Mouse (Mus musculus) midbrain, embryonic 15.5 days (tissue): ENCODE results near the gene Wdfy4. TPM values are rescaled to one million over a fixed set of nuclear protein-coding genes. Genes with fewer than 3 reads are reported as not detected.
A peak's percentile ranks its signal among the peaks of the same experiment; 100 is the strongest.

Experiments used
- ATAC-seq: fragments of 200-750 bp; cut with Nextera tagmentation; replicated peaks from 2 replicates; pipeline ENCODE4 v1.8.0; 2017; ENCODE audit warnings: moderate TSS enrichment
- H3K27ac ChIP-seq: fragments of 300-500 bp; sonication (generic); 2 replicates; pipeline ENCODE4 v1.5.1; 2015; ENCODE audit warnings: mild to moderate bottlenecking, inconsistent platforms
- H3K27me3 ChIP-seq: fragments of 300-500 bp; sonication (generic); replicated peaks from 2 replicates; pipeline ENCODE4 v1.6.1; 2015; ENCODE audit warnings: inconsistent platforms
- H3K36me3 ChIP-seq: fragments of 300-500 bp; sonication (generic); replicated peaks from 2 replicates; pipeline ENCODE4 v1.6.1; 2015; ENCODE audit warnings: inconsistent platforms
- H3K4me1 ChIP-seq: fragments of 300-500 bp; sonication (generic); 2 replicates; pipeline ENCODE4 v1.6.1; 2015; ENCODE audit warnings: inconsistent platforms
- H3K4me2 ChIP-seq: fragments of 300-500 bp; sonication (generic); 2 replicates; pipeline ENCODE4 v1.6.1; 2015; ENCODE audit warnings: inconsistent platforms, mild to moderate bottlenecking, moderate library complexity
- H3K4me3 ChIP-seq: fragments of 300-500 bp; sonication (generic); 2 replicates; pipeline ENCODE4 v1.5.1; 2015; ENCODE audit warnings: mild to moderate bottlenecking, inconsistent platforms
- H3K9ac ChIP-seq: fragments of 300-500 bp; sonication (generic); 2 replicates; pipeline ENCODE4 v1.6.1; 2015; ENCODE audit warnings: mild to moderate bottlenecking, inconsistent platforms
- H3K9me3 ChIP-seq: fragments of 300-500 bp; sonication (generic); 2 replicates; pipeline ENCODE4 v1.6.1; 2016; ENCODE audit warnings: inconsistent platforms
- WGBS: fragments of 180-500 bp; shearing (Covaris S2); methylation state at CpG from one replicate; pipeline ENCODE4 v1.1.7; 2015; ENCODE audit warnings: mixed read lengths; 5-methylcytosine and 5-hydroxymethylcytosine counted together
- polyA plus RNA-seq: library from polyadenylated mRNA; unstranded; fragments of >200 nt; fragmentation: Nextera tagmentation; extraction: Ambion mirVana; gene quantifications from 2 replicates; pipeline ENCODE4 v1.2.1, GENCODE M21; 2015

Wdfy4 gene
- polyA plus RNA-seq, 1 experiment from 2014 or later = 0.30 TPM

DNA sequence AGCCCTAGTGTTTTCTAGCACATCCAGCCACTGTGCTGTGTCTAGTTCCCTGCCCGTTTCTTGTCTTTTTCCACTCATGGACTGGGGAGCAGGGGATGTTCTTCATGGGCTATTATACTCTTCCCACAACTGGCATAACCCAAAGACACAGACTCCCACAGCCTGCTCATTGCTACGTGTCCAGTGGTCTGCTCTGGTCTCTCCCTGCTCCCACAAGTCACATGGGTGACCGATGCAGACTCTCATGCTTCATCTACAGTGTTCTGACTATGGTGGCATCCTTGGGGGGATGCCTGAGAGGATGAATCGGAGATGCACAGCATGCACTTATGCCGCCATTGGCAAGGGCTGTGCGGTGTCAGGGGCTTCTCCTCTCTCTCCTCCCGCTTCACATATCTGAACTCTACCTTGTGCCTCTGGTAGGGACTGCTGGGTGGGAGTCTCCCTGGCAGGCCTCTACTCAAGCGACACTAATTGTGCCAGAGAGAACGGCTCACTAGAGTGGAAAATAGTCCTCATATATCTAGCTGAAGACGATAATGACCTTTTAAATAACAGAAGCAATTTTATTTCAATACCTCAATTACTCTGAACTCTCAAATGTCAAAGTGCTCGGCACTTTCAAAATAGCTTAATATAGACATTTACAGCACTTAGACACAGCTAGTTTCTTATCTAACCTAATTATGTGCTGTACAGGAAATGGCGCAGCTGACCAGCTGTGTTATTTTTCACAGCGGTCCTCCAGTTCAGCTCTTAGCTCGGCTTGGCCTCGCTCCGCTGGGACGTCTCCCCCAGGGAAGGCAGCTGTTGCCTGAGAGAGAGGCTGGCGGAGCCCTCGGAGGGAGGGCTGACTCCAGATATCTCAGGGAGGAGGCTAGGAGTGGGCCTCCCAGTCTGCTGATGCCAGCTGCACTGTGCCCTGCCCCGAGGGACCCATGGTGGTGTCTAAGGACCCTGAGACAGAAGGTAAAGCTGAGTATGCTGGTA is 234.7 kb downstream of the Wdfy4 start:
- Histone ChIP-seq H3K27me3 (no peaks in the 10 kb centered on the region), H3K36me3 (no peaks in the 10 kb centered on the region), H3K4me3 (no peak overlapping the region), H3K9me3 (no peaks in the 10 kb centered on the region), H3K9ac (no peak overlapping the region), H3K27ac (peak overlapping the region; percentile 21; the same call in 1 of the 2 replicates), H3K4me2 (no peak overlapping the region), H3K4me1 (peaks cover 7% of the 10 kb centered on the region)
- ATAC-seq = peak; percentile 60
- WGBS = 55% methylated on average over 20 of the region's 20 CpGs

GRCm38 (mm10) chr14:32947512-32947911 is 237.8 kb downstream of the Wdfy4 start:
- Histone ChIP-seq H3K4me1 (peaks cover 7% of the 10 kb centered on the region), H3K36me3 (no peaks in the 10 kb centered on the region), H3K9ac (no peak overlapping the region), H3K9me3 (no peaks in the 10 kb centered on the region), H3K27me3 (no peaks in the 10 kb centered on the region), H3K4me2 (no peak overlapping the region), H3K27ac (no peak overlapping the region), H3K4me3 (no peak overlapping the region)
- ATAC-seq = no peak
- WGBS = 87% methylated on average over 2 of the region's 2 CpGs

DNA sequence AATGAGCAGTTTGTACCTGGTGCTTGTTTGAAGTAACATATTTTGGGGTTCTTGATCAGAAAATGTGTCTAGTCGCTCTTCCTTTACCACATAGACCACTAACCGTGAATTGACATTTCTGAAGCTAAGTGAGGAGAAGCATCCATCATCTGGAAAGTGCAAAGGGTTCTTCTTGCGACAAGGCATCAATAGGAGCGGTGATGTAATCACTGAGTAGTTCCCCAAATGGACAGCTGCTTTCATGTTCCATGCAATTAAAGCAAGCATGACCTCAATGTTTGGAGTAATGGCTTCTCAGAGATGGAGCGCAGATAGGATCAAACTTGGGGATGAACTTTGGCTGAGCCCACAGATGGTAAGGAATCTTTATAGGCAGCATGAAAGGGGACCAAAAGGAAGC is 246.1 kb downstream of the Wdfy4 start:
- no peaks in the 10 kb centered on the region for H3K36me3 ChIP-seq
- no peak overlapping the region for H3K4me3 ChIP-seq
- no peak overlapping the region for H3K9ac ChIP-seq
- ATAC-seq = no peak
- WGBS = 91% methylated on average over 5 of the region's 5 CpGs
- no peak overlapping the region for H3K4me2 ChIP-seq
- no peaks in the 10 kb centered on the region for H3K4me1 ChIP-seq
- no peaks in the 10 kb centered on the region for H3K9me3 ChIP-seq
- no peak overlapping the region for H3K27ac ChIP-seq
- no peaks in the 10 kb centered on the region for H3K27me3 ChIP-seq

- no peak for ATAC-seq
- Histone ChIP-seq H3K4me2 (no peak overlapping the region), H3K4me1 (no peaks in the 10 kb centered on the region), H3K27me3 (no peaks in the 10 kb centered on the region), H3K9me3 (no peaks in the 10 kb centered on the region), H3K4me3 (no peak overlapping the region), H3K27ac (no peak overlapping the region), H3K36me3 (no peaks in the 10 kb centered on the region), H3K9ac (no peak overlapping the region)
- WGBS = 68% methylated on average over 6 of the region's 6 CpGs
These were observed 251.2 kb downstream of the Wdfy4 start for GRCm38 (mm10) chr14:32934064-32934463.

DNA sequence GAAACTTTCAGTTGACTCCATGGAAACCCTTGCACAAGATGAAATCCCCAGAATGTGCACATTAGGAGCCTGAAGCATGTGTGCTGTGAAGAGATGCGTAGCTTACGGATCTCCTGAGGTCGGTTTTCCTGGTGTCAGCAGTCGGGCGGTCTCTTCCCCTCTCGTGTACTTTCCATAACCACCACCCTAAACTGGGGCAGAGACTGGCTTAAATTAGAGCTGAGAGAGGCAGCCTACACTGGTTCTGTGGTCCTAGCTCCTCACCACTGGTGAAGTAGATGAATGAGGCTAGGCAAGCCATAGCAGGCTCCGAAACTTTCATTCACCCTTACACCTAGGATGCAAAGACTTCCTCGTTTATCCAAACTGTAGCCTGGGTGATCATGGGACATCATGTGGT is 253.1 kb downstream of the Wdfy4 start:
- no peak overlapping the region for H3K4me2 ChIP-seq
- no peaks in the 10 kb centered on the region for H3K4me1 ChIP-seq
- H3K4me3 ChIP-seq = no peak overlapping the region
- no peaks in the 10 kb centered on the region for H3K36me3 ChIP-seq
- H3K9ac ChIP-seq = no peak overlapping the region
- H3K27ac ChIP-seq = no peak overlapping the region
- WGBS = 87% methylated on average over 8 of the region's 8 CpGs
- no peaks in the 10 kb centered on the region for H3K9me3 ChIP-seq
- H3K27me3 ChIP-seq = no peaks in the 10 kb centered on the region
- ATAC-seq = no peak

- ATAC-seq = no peak
- no peaks in the 10 kb centered on the region for H3K9me3 ChIP-seq
- H3K9ac ChIP-seq = no peak overlapping the region
- no peaks in the 10 kb centered on the region for H3K27me3 ChIP-seq
- no peak overlapping the region for H3K27ac ChIP-seq
- H3K36me3 ChIP-seq = no peaks in the 10 kb centered on the region
- WGBS = 88% methylated on average over 10 of the region's 10 CpGs
- H3K4me1 ChIP-seq = no peaks in the 10 kb centered on the region
- no peak overlapping the region for H3K4me2 ChIP-seq
- no peak overlapping the region for H3K4me3 ChIP-seq
These were observed 253.6 kb downstream of the Wdfy4 start for GRCm38 (mm10) chr14:32931709-32932108.

GRCm38 (mm10) chr14:32923871-32924270 is 261.4 kb downstream of the Wdfy4 start:
- no peak for ATAC-seq
- 90% methylated on average over 9 of the region's 9 CpGs for WGBS
- H3K4me1 ChIP-seq = no peaks in the 10 kb centered on the region

GRCm38 (mm10) chr14:32917919-32918318 is 267.4 kb downstream of the Wdfy4 start:
- Histone ChIP-seq H3K4me2 (no peak overlapping the region), H3K27me3 (no peaks in the 10 kb centered on the region), H3K36me3 (no peaks in the 10 kb centered on the region), H3K9me3 (no peaks in the 10 kb centered on the region), H3K4me1 (no peaks in the 10 kb centered on the region), H3K27ac (no peak overlapping the region), H3K4me3 (no peak overlapping the region), H3K9ac (no peak overlapping the region)
- WGBS = 98% methylated on average over 1 of the region's 1 CpGs
- ATAC-seq = no peak

More at GRCm38 (mm10) chr14:32923871-32924270, 261.4 kb downstream of the Wdfy4 start:
- Histone ChIP-seq H3K9ac (no peak overlapping the region), H3K27ac (no peak overlapping the region), H3K9me3 (no peaks in the 10 kb centered on the region), H3K36me3 (no peaks in the 10 kb centered on the region), H3K4me3 (no peak overlapping the region), H3K27me3 (no peaks in the 10 kb centered on the region), H3K4me2 (no peak overlapping the region)

DNA sequence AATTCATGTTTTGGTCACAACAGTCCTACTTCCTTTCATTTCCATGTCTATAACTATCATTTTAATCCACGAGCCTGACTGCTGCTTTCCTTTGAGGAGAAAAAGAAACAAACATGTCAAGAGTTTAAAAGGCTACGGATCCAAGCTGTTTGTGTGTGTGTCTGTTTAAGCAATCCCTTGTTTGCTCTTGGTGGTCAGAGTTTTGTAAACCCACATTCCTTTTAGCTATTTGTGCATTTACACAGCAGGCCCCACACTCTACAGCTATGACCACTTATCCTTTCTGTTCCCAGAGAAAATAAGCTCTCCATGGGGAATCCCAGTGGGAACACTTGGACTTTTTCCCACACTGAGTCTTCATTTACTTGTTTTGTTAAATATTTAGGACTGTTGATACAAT is 269.9 kb downstream of the Wdfy4 start:
- Histone ChIP-seq H3K36me3 (no peaks in the 10 kb centered on the region), H3K27ac (no peak overlapping the region), H3K4me3 (no peak overlapping the region), H3K9me3 (no peaks in the 10 kb centered on the region), H3K4me2 (no peak overlapping the region), H3K27me3 (no peaks in the 10 kb centered on the region), H3K4me1 (no peaks in the 10 kb centered on the region), H3K9ac (no peak overlapping the region)
- no peak for ATAC-seq
- WGBS = 46% methylated on average over 2 of the region's 2 CpGs

DNA sequence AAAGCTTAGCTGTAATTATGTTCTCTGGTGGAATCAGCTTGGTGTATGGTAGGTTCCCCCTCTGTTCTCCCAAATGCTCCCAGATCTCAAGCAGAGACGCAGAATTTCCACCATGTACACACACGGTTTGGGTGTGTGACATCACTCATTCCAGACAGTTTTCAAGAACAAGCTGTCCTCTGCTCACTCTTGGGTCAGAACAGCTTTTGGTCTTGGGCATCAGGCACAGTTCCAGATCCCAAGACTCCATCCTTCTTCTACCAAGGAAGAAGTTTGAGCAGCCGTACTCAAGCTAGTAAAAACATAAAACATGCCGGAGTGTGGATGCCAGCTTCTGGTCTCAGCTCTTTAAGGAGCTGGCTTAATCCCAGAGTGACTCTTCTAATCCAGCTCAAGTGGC is 274.1 kb downstream of the Wdfy4 start:
- Histone ChIP-seq H3K9me3 (no peaks in the 10 kb centered on the region), H3K27me3 (no peaks in the 10 kb centered on the region), H3K4me2 (no peak overlapping the region), H3K9ac (no peak overlapping the region), H3K36me3 (no peaks in the 10 kb centered on the region), H3K27ac (no peak overlapping the region), H3K4me1 (no peaks in the 10 kb centered on the region), H3K4me3 (no peak overlapping the region)
- no peak for ATAC-seq
- 91% methylated on average over 4 of the region's 4 CpGs for WGBS

Other genes with a start within 250 kb of the Wdfy4 start
- gene Lrrc18, start 194.1 kb downstream of the Wdfy4 start, polyA plus RNA-seq = 0.38 and 0.61 TPM in 2 replicates
- 2.0 and 2.6 TPM in 2 replicates for gene Arhgap22, start 28.5 kb upstream of the Wdfy4 start, polyA plus RNA-seq